Mouse (Mus musculus): Measurements from ENCODE around the gene Eva1b. TPM values are rescaled to one million over a fixed set of nuclear protein-coding genes. Genes with fewer than 3 reads are reported as not detected.

The Eva1b gene
- polyA plus RNA-seq, 1 experiment from 2014 or later, result 12.5 TPM

GRCm38 (mm10) chr4:126109613-126110373, 37.8 kb upstream of the Eva1b start:
- Histone ChIP-seq H3K4me1 (replicated peaks) (peaks cover 78% of the 10 kb centered on the region), H3K9me3 (replicated peaks) (no peaks in the 10 kb centered on the region), H3K4me3 (replicated peaks) (no peak overlapping the region), H3K27ac (replicated peaks) (peak overlapping the region; percentile 73), H3K4me2 (peak overlapping the region; percentile 41), H3K36me3 (replicated peaks) (no peaks in the 10 kb centered on the region), H3K27me3 (no peaks in the 10 kb centered on the region), H3K9ac (no peak overlapping the region)
- ATAC-seq (ENCODE audit: insufficient read depth), result no peak
- 59% methylated on average over 10 of the region's 10 CpGs for WGBS (ENCODE audit: insufficient replicate concordance)

GRCm38 (mm10) chr4:126110374-126111152, 37.0 kb upstream of the Eva1b start:
- WGBS (ENCODE audit: insufficient replicate concordance), result 9% methylated on average over 12 of the region's 12 CpGs
- H3K27me3 ChIP-seq, result no peaks in the 10 kb centered on the region
- H3K36me3 ChIP-seq (replicated peaks), result no peaks in the 10 kb centered on the region
- peak overlapping the region; percentile 41 for H3K4me2 ChIP-seq
- peak overlapping the region; percentile 73 for H3K27ac ChIP-seq (replicated peaks)
- no peak overlapping the region; the same call in 1 of the 2 replicates for H3K9ac ChIP-seq
- peaks cover 75% of the 10 kb centered on the region for H3K4me1 ChIP-seq (replicated peaks)
- H3K4me3 ChIP-seq (replicated peaks), result no peak overlapping the region
- no peaks in the 10 kb centered on the region for H3K9me3 ChIP-seq (replicated peaks)
- ATAC-seq (ENCODE audit: insufficient read depth), result peak; percentile 34; the same call in 1 of the 2 replicates

GRCm38 (mm10) chr4:126111153-126111549, 36.4 kb upstream of the Eva1b start:
- no peak overlapping the region for H3K9ac ChIP-seq
- H3K27ac ChIP-seq (replicated peaks), result peak overlapping the region; percentile 73
- H3K9me3 ChIP-seq (replicated peaks), result no peaks in the 10 kb centered on the region
- no peak overlapping the region for H3K4me3 ChIP-seq (replicated peaks)
- WGBS (ENCODE audit: insufficient replicate concordance), result 25% methylated on average over 7 of the region's 7 CpGs
- H3K4me1 ChIP-seq (replicated peaks), result peaks cover 74% of the 10 kb centered on the region
- ATAC-seq (ENCODE audit: insufficient read depth), result no peak
- peak overlapping the region; percentile 41 for H3K4me2 ChIP-seq
- H3K27me3 ChIP-seq, result no peaks in the 10 kb centered on the region
- H3K36me3 ChIP-seq (replicated peaks), result no peaks in the 10 kb centered on the region

GRCm38 (mm10) chr4:126113243-126113642, 34.3 kb upstream of the Eva1b start:
- Histone ChIP-seq H3K9ac (no peak overlapping the region), H3K4me3 (replicated peaks) (no peak overlapping the region), H3K36me3 (replicated peaks) (no peaks in the 10 kb centered on the region), H3K27me3 (no peaks in the 10 kb centered on the region), H3K9me3 (replicated peaks) (no peaks in the 10 kb centered on the region), H3K4me1 (replicated peaks) (peaks cover 63% of the 10 kb centered on the region), H3K27ac (replicated peaks) (no peak overlapping the region), H3K4me2 (no peak overlapping the region)
- WGBS (ENCODE audit: insufficient replicate concordance), result 72% methylated on average over 4 of the region's 4 CpGs
- ATAC-seq (ENCODE audit: insufficient read depth), result no peak

- Histone ChIP-seq H3K9ac (no peak overlapping the region), H3K4me1 (replicated peaks) (peaks cover 56% of the 10 kb centered on the region), H3K36me3 (replicated peaks) (no peaks in the 10 kb centered on the region; the same call in 1 of the 2 replicates), H3K27me3 (no peaks in the 10 kb centered on the region), H3K9me3 (replicated peaks) (no peaks in the 10 kb centered on the region), H3K4me2 (no peak overlapping the region), H3K27ac (replicated peaks) (no peak overlapping the region), H3K4me3 (replicated peaks) (no peak overlapping the region)
- 0 out of 2 replicates have a peak, but pooled peaks have one; percentile 38 for ATAC-seq (ENCODE audit: insufficient read depth)
- WGBS (ENCODE audit: insufficient replicate concordance), result 4% methylated on average over 6 of the region's 6 CpGs
Measured at GRCm38 (mm10) chr4:126113943-126114342, 33.6 kb upstream of the Eva1b start.

GRCm38 (mm10) chr4:126115411-126115810, 32.1 kb upstream of the Eva1b start:
- Histone ChIP-seq H3K4me3 (replicated peaks) (no peak overlapping the region), H3K9ac (no peak overlapping the region), H3K36me3 (replicated peaks) (no peaks in the 10 kb centered on the region; the same call in 1 of the 2 replicates), H3K27ac (replicated peaks) (no peak overlapping the region), H3K4me1 (replicated peaks) (peaks cover 42% of the 10 kb centered on the region), H3K9me3 (replicated peaks) (no peaks in the 10 kb centered on the region), H3K4me2 (no peak overlapping the region), H3K27me3 (no peaks in the 10 kb centered on the region)
- no peak for ATAC-seq (ENCODE audit: insufficient read depth)
- WGBS (ENCODE audit: insufficient replicate concordance), result 79% methylated on average over 9 of the region's 9 CpGs

- Histone ChIP-seq H3K4me2 (no peak overlapping the region), H3K27me3 (no peaks in the 10 kb centered on the region), H3K27ac (replicated peaks) (no peak overlapping the region), H3K36me3 (replicated peaks) (no peaks in the 10 kb centered on the region; the same call in 1 of the 2 replicates), H3K9ac (no peak overlapping the region), H3K9me3 (replicated peaks) (no peaks in the 10 kb centered on the region), H3K4me1 (replicated peaks) (peaks cover 36% of the 10 kb centered on the region), H3K4me3 (replicated peaks) (no peak overlapping the region)
- no peak for ATAC-seq (ENCODE audit: insufficient read depth)
- WGBS (ENCODE audit: insufficient replicate concordance), result 62% methylated on average over 6 of the region's 6 CpGs
Measured at GRCm38 (mm10) chr4:126115871-126116521, 31.5 kb upstream of the Eva1b start.

GRCm38 (mm10) chr4:126117116-126117515, 30.4 kb upstream of the Eva1b start:
- Histone ChIP-seq H3K27ac (replicated peaks) (no peak overlapping the region), H3K9me3 (replicated peaks) (no peaks in the 10 kb centered on the region), H3K27me3 (no peaks in the 10 kb centered on the region), H3K4me2 (no peak overlapping the region), H3K4me3 (replicated peaks) (no peak overlapping the region), H3K36me3 (replicated peaks) (no peaks in the 10 kb centered on the region; the same call in 1 of the 2 replicates), H3K4me1 (replicated peaks) (peaks cover 28% of the 10 kb centered on the region), H3K9ac (no peak overlapping the region)
- no peak for ATAC-seq (ENCODE audit: insufficient read depth)
- 69% methylated on average over 8 of the region's 8 CpGs for WGBS (ENCODE audit: insufficient replicate concordance)

GRCm38 (mm10) chr4:126118651-126119050, 28.9 kb upstream of the Eva1b start:
- Histone ChIP-seq H3K4me2 (no peak overlapping the region), H3K27me3 (no peaks in the 10 kb centered on the region), H3K4me1 (replicated peaks) (peaks cover 18% of the 10 kb centered on the region), H3K9me3 (replicated peaks) (no peaks in the 10 kb centered on the region), H3K9ac (no peak overlapping the region), H3K36me3 (replicated peaks) (no peaks in the 10 kb centered on the region; the same call in 1 of the 2 replicates), H3K4me3 (replicated peaks) (no peak overlapping the region), H3K27ac (replicated peaks) (no peak overlapping the region)
- WGBS (ENCODE audit: insufficient replicate concordance), result 80% methylated on average over 4 of the region's 4 CpGs
- ATAC-seq (ENCODE audit: insufficient read depth), result no peak

GRCm38 (mm10) chr4:126119051-126119450, 28.5 kb upstream of the Eva1b start:
- Histone ChIP-seq H3K27ac (replicated peaks) (no peak overlapping the region), H3K36me3 (replicated peaks) (no peaks in the 10 kb centered on the region; the same call in 1 of the 2 replicates), H3K9me3 (replicated peaks) (no peaks in the 10 kb centered on the region), H3K27me3 (no peaks in the 10 kb centered on the region), H3K4me1 (replicated peaks) (peaks cover 14% of the 10 kb centered on the region), H3K4me2 (no peak overlapping the region), H3K4me3 (replicated peaks) (no peak overlapping the region), H3K9ac (no peak overlapping the region)
- WGBS (ENCODE audit: insufficient replicate concordance), result 65% methylated on average over 1 of the region's 1 CpGs
- no peak for ATAC-seq (ENCODE audit: insufficient read depth)

- H3K27me3 ChIP-seq, result no peaks in the 10 kb centered on the region
- no peak overlapping the region for H3K4me2 ChIP-seq
- peaks cover 10% of the 10 kb centered on the region; the same call in 1 of the 2 replicates for H3K4me1 ChIP-seq (replicated peaks)
- H3K27ac ChIP-seq (replicated peaks), result no peak overlapping the region
- no peaks in the 10 kb centered on the region for H3K9me3 ChIP-seq (replicated peaks)
- WGBS (ENCODE audit: insufficient replicate concordance), result 70% methylated on average over 5 of the region's 5 CpGs
- H3K36me3 ChIP-seq (replicated peaks), result peaks cover 8% of the 10 kb centered on the region
- H3K9ac ChIP-seq, result no peak overlapping the region
- no peak overlapping the region for H3K4me3 ChIP-seq (replicated peaks)
- no peak for ATAC-seq (ENCODE audit: insufficient read depth)
Measured at GRCm38 (mm10) chr4:126120052-126120451, 27.5 kb upstream of the Eva1b start.
